Mouse (Mus musculus): Measurements from ENCODE around the gene Myrfl.

DNA sequence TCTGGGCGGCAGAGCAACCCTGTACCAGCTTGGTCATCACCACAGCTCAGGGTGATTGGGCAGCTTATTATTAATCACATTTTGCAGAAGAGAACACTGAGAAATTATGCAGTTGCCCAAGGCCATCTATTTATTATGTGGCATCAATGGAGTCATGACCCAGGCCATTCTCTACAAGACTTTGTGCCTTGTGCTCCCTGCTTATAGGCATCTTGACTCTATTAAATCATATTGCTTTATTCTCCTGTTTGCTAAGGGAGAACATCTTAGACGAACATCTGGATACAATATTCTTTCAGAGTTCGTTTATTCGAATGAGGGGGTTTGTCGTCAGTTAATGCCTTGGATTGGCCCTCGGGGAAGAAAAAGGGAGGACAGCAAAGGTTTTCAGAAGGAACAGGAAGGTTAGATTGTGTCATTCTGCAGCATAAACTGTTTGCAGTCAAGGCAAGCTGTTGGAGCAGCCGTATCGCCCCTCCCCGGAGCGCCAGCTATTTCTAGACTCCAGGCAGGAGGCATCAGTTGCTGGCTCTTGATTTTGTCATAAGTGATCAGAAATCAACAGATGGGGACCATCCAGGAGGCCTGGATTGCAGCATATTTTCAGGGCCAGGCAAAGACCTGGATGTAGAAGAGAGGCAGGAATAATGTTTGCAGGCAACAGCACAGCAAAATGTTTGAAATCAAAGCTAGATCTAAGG lies 140.7 kb downstream of the Myrfl start:
- no peak for TF ChIP-seq CTCF (IDR thresholded peaks at IDR 0.05)
- no peak for TF ChIP-seq EP300 (IDR thresholded peaks at IDR 0.05)

All from lung, postnatal 0 days (tissue).